In the genomic region with DNA sequence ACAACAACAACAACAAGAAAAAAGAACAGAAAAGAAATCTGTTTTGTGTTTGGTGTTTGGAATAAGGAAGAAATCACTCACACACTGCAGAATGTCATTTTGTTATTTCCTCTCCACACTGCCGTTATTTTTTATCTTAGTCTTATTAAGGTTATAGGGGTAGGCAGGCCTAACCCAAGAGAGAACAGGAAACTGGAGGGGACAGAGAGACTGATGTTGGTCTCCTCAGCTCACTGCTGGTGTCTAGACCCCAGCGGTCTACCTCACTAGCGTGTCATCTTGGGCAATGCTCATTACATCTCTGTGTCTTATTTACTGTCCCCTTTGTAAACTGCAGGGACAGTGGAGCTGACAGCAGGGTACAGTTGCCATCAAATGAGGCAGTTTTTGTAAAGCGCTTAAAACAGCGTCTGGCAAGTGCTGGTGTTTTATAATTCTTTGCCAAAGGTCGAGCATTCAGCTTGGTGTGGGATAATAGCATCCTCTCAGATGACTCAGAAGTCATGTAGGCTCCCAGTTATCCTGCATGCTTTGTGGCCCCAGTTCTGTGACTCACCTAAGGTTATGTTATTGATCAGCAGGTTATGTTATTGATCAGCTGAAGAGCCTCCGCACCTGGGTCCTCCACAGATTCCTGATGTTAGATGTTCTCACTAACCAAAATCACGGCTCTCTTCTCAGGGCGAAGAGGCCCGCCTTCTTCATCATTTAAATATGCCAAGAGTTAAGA, we compare ENCODE assay signal across 32 mouse cellular contexts. TPM values are rescaled to one million over a fixed set of nuclear protein-coding genes. Genes with fewer than 3 reads are reported as not detected.
DNase-seq lines count a peak whose midpoint lies in the region; ATAC-seq and TF ChIP-seq lines count a peak whose summit lies in the region.
"Had no signal": no experiment of that assay in that cellular context is flagged by ENCODE, and none has a peak within 500 bp of the region (broad histone marks: within the 10 kb centered on the region; RNA-seq: fewer than 3 reads in every experiment).

No protein-coding gene starts in this region.

- H3K4me1 ChIP-seq in spleen, adult 2 months (ENCODE audit: control insufficient read depth, insufficient read depth, insufficient read length): peaks cover 35% of the 10 kb centered on the region
- peaks cover 12% of the 10 kb centered on the region for H3K4me1 ChIP-seq in midbrain, embryonic 10.5 days
- H3K4me1 ChIP-seq: forebrain, embryonic 15.5 days; limb, embryonic 13.5 days; lung, embryonic 15.5 days had no signal

- ATAC-seq in inflammation-experienced regulatory T-cells, adult 6 months: peak; percentile 31
- ATAC-seq: forebrain, embryonic 15.5 days had no signal

- H3K9me3 ChIP-seq in midbrain, embryonic 10.5 days (replicated peaks): no peaks in the 10 kb centered on the region
- H3K9me3 ChIP-seq: embryonic facial prominence, embryonic 13.5 days; forebrain, embryonic 10.5 days; forebrain, embryonic 15.5 days; hindbrain, embryonic 13.5 days; kidney, embryonic 15.5 days; limb, embryonic 13.5 days; lung, embryonic 15.5 days; neural tube, embryonic 15.5 days had no signal

- peak overlapping the region; percentile 67 for H3K27ac ChIP-seq in spleen, adult 2 months (ENCODE audit: insufficient read depth, low read length)
- H3K27ac ChIP-seq in midbrain, embryonic 10.5 days (replicated peaks): no peak overlapping the region
- H3K27ac ChIP-seq: embryonic facial prominence, embryonic 13.5 days; forebrain, embryonic 15.5 days; gastrocnemius, adult 2 months; hindbrain, embryonic 13.5 days; kidney, embryonic 15.5 days; layer of hippocampus, adult 2 months; left cerebral cortex, adult 2 months; limb, embryonic 13.5 days; lung, embryonic 15.5 days; neural tube, embryonic 15.5 days; stomach, postnatal 0 days had no signal

- peaks cover 6% of the 10 kb centered on the region for H3K36me3 ChIP-seq in spleen, adult 2 months (ENCODE audit: control insufficient read depth, insufficient read depth, low read length)
- H3K36me3 ChIP-seq in midbrain, embryonic 10.5 days: no peaks in the 10 kb centered on the region
- H3K36me3 ChIP-seq: embryonic facial prominence, embryonic 13.5 days; forebrain, embryonic 10.5 days; forebrain, embryonic 15.5 days; hindbrain, embryonic 13.5 days; kidney, embryonic 15.5 days; limb, embryonic 13.5 days; lung, embryonic 15.5 days; neural tube, embryonic 15.5 days had no signal

- H3K27me3 ChIP-seq in spleen, adult 2 months (ENCODE audit: control insufficient read depth, insufficient read depth, low read length): no peaks in the 10 kb centered on the region
- H3K27me3 ChIP-seq in midbrain, embryonic 10.5 days (ENCODE audit: low read depth, poor library complexity, severe bottlenecking): no peaks in the 10 kb centered on the region
- H3K27me3 ChIP-seq: embryonic facial prominence, embryonic 13.5 days; forebrain, embryonic 15.5 days; hindbrain, embryonic 13.5 days; kidney, embryonic 15.5 days; limb, embryonic 13.5 days; lung, embryonic 15.5 days; neural tube, embryonic 15.5 days had no signal

- DNase-seq in spleen, adult 2 months (ENCODE audit: low read depth in 1 of 2, low spot score in 2 of 2): no peak
- no peak for DNase-seq in spleen, adult 18-20 months
- DNase-seq in T-cell, adult 2 months (ENCODE audit: low spot score): peak; percentile 42
- DNase-seq in midbrain, embryonic 10.5 days (ENCODE audit: low spot score): no peak
- no peak for DNase-seq in heart, postnatal 14 days
- no peak for DNase-seq in heart, postnatal 4 days
- DNase-seq: adrenal gland, postnatal 14 days; cerebellum, adult 11-12 months; cerebellum, adult 9-11 months; gastrocnemius, postnatal 36 days; kidney, adult 11 months; right cerebral cortex, postnatal 25 days had no signal

- no peak for TF ChIP-seq POLR2A in spleen, adult 2 months (IDR thresholded peaks at IDR 0.05; ENCODE audit: low read depth, low read length)

- no peak overlapping the region for H3K4me3 ChIP-seq in spleen, adult 2 months (ENCODE audit: extremely low read depth, insufficient read depth, insufficient read length)
- H3K4me3 ChIP-seq in midbrain, embryonic 10.5 days: no peak overlapping the region
- H3K4me3 ChIP-seq: embryonic facial prominence, embryonic 13.5 days; forebrain, embryonic 10.5 days; forebrain, embryonic 15.5 days; gastrocnemius, adult 2 months; hindbrain, embryonic 13.5 days; kidney, embryonic 15.5 days; layer of hippocampus, adult 2 months; left cerebral cortex, adult 2 months; limb, embryonic 13.5 days; lung, embryonic 15.5 days; neural tube, embryonic 15.5 days had no signal

- intact Hi-C loops in heart, postnatal 14 days (cut with DNase I): no loop called here

- TF ChIP-seq CTCF in spleen, adult 2 months (IDR thresholded peaks at IDR 0.05; ENCODE audit: extremely low read depth, insufficient read depth, insufficient read length, insufficient replicate concordance): no peak

- 51% methylated on average over 10 of the region's 10 CpGs for WGBS in spleen, adult 2 months
- 91% methylated on average over 10 of the region's 10 CpGs for WGBS in midbrain, embryonic 10.5 days

RNA-seq across cellular contexts. Expression of a gene that starts 21.6 kb away (rescaled TPM):
- 28.0 and 33.6 TPM in 2 replicates for polyA plus RNA-seq in spleen, adult 2 months (2012; rRNA removed)
- 100 to 1,000 TPM; 154 to 314 (median 282) TPM for polyA plus RNA-seq in inflammation-experienced regulatory T-cells, adult 6 months (2017; shearing (Covaris generic))
- polyA plus RNA-seq in midbrain, embryonic 10.5 days (2016; fragmentation: Nextera tagmentation; extraction: Ambion mirVana): 0.22 and 0.27 TPM in 2 replicates
- 1 to 10 TPM in 1 of 2 experiments, under 1 TPM in 1; 0.57 to 4.5 TPM for total RNA-seq in heart, postnatal 14 days (2021)
- under 1 TPM; 0.26 to 0.34 TPM for total RNA-seq in heart, postnatal 4 days (2021)

RNA-seq across cellular contexts. Expression of a gene that starts 52.1 kb away (rescaled TPM):
- 0.54 TPM in 1 of 2 replicates, not detected in the other for polyA plus RNA-seq in spleen, adult 2 months (2012; rRNA removed)
- polyA plus RNA-seq in inflammation-experienced regulatory T-cells, adult 6 months (2017; shearing (Covaris generic)): 1 to 10 TPM in 2 of 3 experiments, not detected in 1; 1.6 to 2.0 TPM
- 0.10 TPM in 1 of 2 replicates, not detected in the other for polyA plus RNA-seq in midbrain, embryonic 10.5 days (2016; fragmentation: Nextera tagmentation; extraction: Ambion mirVana)
- 1 to 10 TPM in 1 of 2 experiments, under 1 TPM in 1; 0.14 to 5.2 TPM for total RNA-seq in heart, postnatal 14 days (2021)
- total RNA-seq in heart, postnatal 4 days (2021): under 1 TPM in 1 of 2 experiments, not detected in 1; 0.54 TPM
- total RNA-seq: layer of hippocampus, adult 2 months; layer of hippocampus, postnatal 14 days; left cerebral cortex, adult 2 months; left cerebral cortex, postnatal 36 days; megakaryocyte-erythroid progenitor cell, adult 5-6 weeks; monocyte, adult 5-6 weeks had no signal
- polyA plus RNA-seq: embryonic facial prominence, embryonic 13.5 days; forebrain, embryonic 10.5 days; forebrain, embryonic 15.5 days; heart, embryonic 14.5 days; hindbrain, embryonic 13.5 days; liver, embryonic 11.5 days; midbrain, embryonic 14.5 days; neural tube, embryonic 15.5 days; stomach, postnatal 0 days had no signal

Comparison
In these comparisons a context has a peak if more than half of its experiments do, and no peak if none do; other contexts are left out.
1. RNA of a gene that starts 21.6 kb away (polyA plus RNA-seq): 154 to 314 TPM in inflammation-experienced regulatory T-cells, adult 6 months and 28.0 to 33.6 TPM in spleen, adult 2 months; 0.22 to 0.27 TPM in midbrain, embryonic 10.5 days; every median in the first group is over 10 times any median in the second.